Mouse (Mus musculus) limb, embryonic 13.5 days (tissue): ENCODE measurements around the gene Tmem243. TPM values are rescaled to one million over a fixed set of nuclear protein-coding genes. Genes with fewer than 3 reads are reported as not detected.

ENCODE experiments used
- ATAC-seq: fragments of 200-750 bp; cut with Nextera tagmentation; 2 replicates; pipeline ENCODE4 v1.8.0; 2017; ENCODE audit warnings: low read depth, moderate number of reproducible peaks, moderate TSS enrichment; ENCODE audit not compliant: low FRiP score
- H3K27ac ChIP-seq: fragments of 300-500 bp; sonication (generic); 2 replicates; pipeline ENCODE4 v1.5.1; 2015; ENCODE audit warnings: inconsistent platforms, mild to moderate bottlenecking, moderate library complexity
- H3K27me3 ChIP-seq: fragments of 300-500 bp; sonication (generic); 2 replicates; pipeline ENCODE4 v1.6.1; 2015; ENCODE audit warnings: mild to moderate bottlenecking, inconsistent platforms
- H3K36me3 ChIP-seq: fragments of 300-500 bp; sonication (generic); 2 replicates; pipeline ENCODE4 v1.6.1; 2015; ENCODE audit warnings: inconsistent platforms, mild to moderate bottlenecking, moderate library complexity
- H3K4me1 ChIP-seq: fragments of 300-500 bp; sonication (generic); 2 replicates; pipeline ENCODE4 v1.6.1; 2015; ENCODE audit warnings: inconsistent platforms
- H3K4me2 ChIP-seq: fragments of 300-500 bp; sonication (generic); replicated peaks from 2 replicates; pipeline ENCODE4 v1.6.1; 2015; ENCODE audit warnings: inconsistent platforms, mild to moderate bottlenecking, moderate library complexity
- H3K4me3 ChIP-seq: fragments of 300-500 bp; sonication (generic); 2 replicates; pipeline ENCODE4 v1.5.1; 2015; ENCODE audit warnings: moderate library complexity, mild to moderate bottlenecking, inconsistent platforms
- H3K9ac ChIP-seq: fragments of 300-500 bp; sonication (generic); 2 replicates; pipeline ENCODE4 v1.6.1; 2015; ENCODE audit warnings: mild to moderate bottlenecking, inconsistent platforms
- H3K9me3 ChIP-seq: fragments of 300-500 bp; sonication (generic); 2 replicates; pipeline ENCODE4 v1.6.1; 2016; ENCODE audit warnings: inconsistent platforms
- WGBS: fragments of 180-500 bp; shearing (Covaris S2); methylation state at CpG from one replicate; pipeline ENCODE4 v1.1.7; 2015; 5-methylcytosine and 5-hydroxymethylcytosine counted together
- polyA plus RNA-seq: library from polyadenylated mRNA; unstranded; fragments of >200 nt; fragmentation: Nextera tagmentation; extraction: Ambion mirVana; gene quantifications from 2 replicates; pipeline ENCODE4 v1.2.1, GENCODE M21; 2015

Tmem243 gene
- polyA plus RNA-seq, 1 experiment from 2014 or later = 18.5 TPM

GRCm38 (mm10) chr5:9086924-9087719 is 13.3 kb upstream of the Tmem243 start:
- 0 out of 2 replicates have a peak, but pooled peaks cover 3% of the 10 kb centered on the region for H3K4me1 ChIP-seq
- no peak overlapping the region for H3K27ac ChIP-seq
- 82% methylated on average over 3 of the region's 3 CpGs for WGBS
- H3K36me3 ChIP-seq = no peaks in the 10 kb centered on the region
- no peak overlapping the region for H3K4me2 ChIP-seq
- H3K9ac ChIP-seq = no peak overlapping the region
- ATAC-seq = no peak
- H3K9me3 ChIP-seq = no peaks in the 10 kb centered on the region
- H3K27me3 ChIP-seq = no peaks in the 10 kb centered on the region
- no peak overlapping the region for H3K4me3 ChIP-seq

- Histone ChIP-seq H3K27ac (no peak overlapping the region), H3K4me1 (0 out of 2 replicates have a peak, but pooled peaks cover 3% of the 10 kb centered on the region), H3K4me2 (no peak overlapping the region), H3K9me3 (no peaks in the 10 kb centered on the region), H3K27me3 (no peaks in the 10 kb centered on the region), H3K9ac (no peak overlapping the region), H3K36me3 (no peaks in the 10 kb centered on the region), H3K4me3 (no peak overlapping the region)
- WGBS = 77% methylated on average over 6 of the region's 6 CpGs
- ATAC-seq = no peak
Observed at GRCm38 (mm10) chr5:9090493-9091106, 9.9 kb upstream of the Tmem243 start.

GRCm38 (mm10) chr5:9092716-9093115 is 7.8 kb upstream of the Tmem243 start:
- H3K27ac ChIP-seq = no peak overlapping the region
- H3K9ac ChIP-seq = no peak overlapping the region
- WGBS = 91% methylated on average over 1 of the region's 1 CpGs
- 0 out of 2 replicates have a peak, but pooled peaks cover 3% of the 10 kb centered on the region for H3K4me1 ChIP-seq
- no peaks in the 10 kb centered on the region for H3K27me3 ChIP-seq
- H3K9me3 ChIP-seq = peaks cover 7% of the 10 kb centered on the region
- H3K4me2 ChIP-seq = no peak overlapping the region
- ATAC-seq = no peak
- no peaks in the 10 kb centered on the region for H3K36me3 ChIP-seq
- H3K4me3 ChIP-seq = no peak overlapping the region

- Histone ChIP-seq H3K4me2 (no peak overlapping the region), H3K4me3 (no peak overlapping the region), H3K27me3 (no peaks in the 10 kb centered on the region), H3K9ac (no peak overlapping the region), H3K36me3 (no peaks in the 10 kb centered on the region), H3K9me3 (peaks cover 7% of the 10 kb centered on the region), H3K4me1 (0 out of 2 replicates have a peak, but pooled peaks cover 3% of the 10 kb centered on the region), H3K27ac (no peak overlapping the region)
- WGBS = 82% methylated on average over 4 of the region's 4 CpGs
- ATAC-seq = no peak
Observed at GRCm38 (mm10) chr5:9093490-9093889, 7.0 kb upstream of the Tmem243 start.

GRCm38 (mm10) chr5:9100849-9101801 is 657 bp downstream of the Tmem243 start:
- Histone ChIP-seq H3K4me3 (peak overlapping the region; percentile 87), H3K27me3 (peaks cover 19% of the 10 kb centered on the region), H3K4me1 (peaks cover 13% of the 10 kb centered on the region), H3K4me2 (peak overlapping the region; percentile 88), H3K27ac (no peak overlapping the region), H3K36me3 (no peaks in the 10 kb centered on the region), H3K9ac (peak overlapping the region; percentile 86), H3K9me3 (peaks cover 5% of the 10 kb centered on the region)
- under 1% methylated on average over 67 of the region's 83 CpGs for WGBS
- ATAC-seq = peak; percentile 69

GRCm38 (mm10) chr5:9102696-9103095 is 2.2 kb downstream of the Tmem243 start:
- Histone ChIP-seq H3K9me3 (no peaks in the 10 kb centered on the region), H3K4me1 (peaks cover 13% of the 10 kb centered on the region), H3K36me3 (no peaks in the 10 kb centered on the region), H3K27ac (no peak overlapping the region), H3K4me3 (no peak overlapping the region), H3K4me2 (no peak overlapping the region), H3K27me3 (peaks cover 19% of the 10 kb centered on the region), H3K9ac (no peak overlapping the region)
- 85% methylated on average over 2 of the region's 2 CpGs for WGBS
- ATAC-seq = no peak

GRCm38 (mm10) chr5:9103958-9104357 is 3.5 kb downstream of the Tmem243 start:
- peaks cover 16% of the 10 kb centered on the region for H3K27me3 ChIP-seq
- no peaks in the 10 kb centered on the region for H3K36me3 ChIP-seq
- no peak overlapping the region for H3K9ac ChIP-seq
- H3K4me1 ChIP-seq = peaks cover 13% of the 10 kb centered on the region
- H3K4me3 ChIP-seq = no peak overlapping the region
- H3K4me2 ChIP-seq = no peak overlapping the region
- WGBS = 90% methylated on average over 8 of the region's 8 CpGs
- no peaks in the 10 kb centered on the region for H3K9me3 ChIP-seq
- no peak for ATAC-seq
- H3K27ac ChIP-seq = no peak overlapping the region

- peaks cover 4% of the 10 kb centered on the region for H3K4me1 ChIP-seq
- WGBS = 91% methylated on average over 6 of the region's 6 CpGs
Observed at GRCm38 (mm10) chr5:9106806-9107205, 6.3 kb downstream of the Tmem243 start.

GRCm38 (mm10) chr5:9107296-9108089 is 7.0 kb downstream of the Tmem243 start:
- no peaks in the 10 kb centered on the region for H3K9me3 ChIP-seq

More at GRCm38 (mm10) chr5:9106806-9107205, 6.3 kb downstream of the Tmem243 start:
- Histone ChIP-seq H3K4me3 (no peak overlapping the region), H3K27me3 (peaks cover 11% of the 10 kb centered on the region), H3K36me3 (no peaks in the 10 kb centered on the region), H3K9me3 (no peaks in the 10 kb centered on the region), H3K4me2 (no peak overlapping the region), H3K9ac (no peak overlapping the region), H3K27ac (no peak overlapping the region)
- ATAC-seq = no peak

GRCm38 (mm10) chr5:9108490-9108889 is 8.0 kb downstream of the Tmem243 start:
- H3K4me1 ChIP-seq = no peaks in the 10 kb centered on the region
- 0 out of 2 replicates have a peak, but pooled peaks cover 1% of the 10 kb centered on the region for H3K27me3 ChIP-seq
- no peak for ATAC-seq
- no peaks in the 10 kb centered on the region for H3K36me3 ChIP-seq
- no peak overlapping the region for H3K9ac ChIP-seq
- H3K4me3 ChIP-seq = no peak overlapping the region
- H3K9me3 ChIP-seq = no peaks in the 10 kb centered on the region
- no peak overlapping the region for H3K27ac ChIP-seq
- H3K4me2 ChIP-seq = no peak overlapping the region
- 57% methylated on average over 5 of the region's 5 CpGs for WGBS

More at GRCm38 (mm10) chr5:9107296-9108089, 7.0 kb downstream of the Tmem243 start:
- Histone ChIP-seq H3K27ac (no peak overlapping the region), H3K4me1 (no peaks in the 10 kb centered on the region), H3K27me3 (peaks cover 5% of the 10 kb centered on the region), H3K4me2 (no peak overlapping the region), H3K4me3 (no peak overlapping the region), H3K9ac (no peak overlapping the region), H3K36me3 (no peaks in the 10 kb centered on the region)
- 80% methylated on average over 8 of the region's 8 CpGs for WGBS
- ATAC-seq = no peak

- Histone ChIP-seq H3K4me3 (no peak overlapping the region), H3K4me1 (0 out of 2 replicates have a peak, but pooled peaks cover 7% of the 10 kb centered on the region), H3K27ac (no peak overlapping the region), H3K9me3 (no peaks in the 10 kb centered on the region), H3K27me3 (no peaks in the 10 kb centered on the region), H3K4me2 (no peak overlapping the region), H3K36me3 (0 out of 2 replicates have a peak, but pooled peaks cover under 1% of the 10 kb centered on the region), H3K9ac (no peak overlapping the region)
- ATAC-seq = no peak
Observed at GRCm38 (mm10) chr5:9109582-9109981, 9.1 kb downstream of the Tmem243 start.
